Mouse (Mus musculus): ENCODE results near the gene Ppfibp1.

DNA sequence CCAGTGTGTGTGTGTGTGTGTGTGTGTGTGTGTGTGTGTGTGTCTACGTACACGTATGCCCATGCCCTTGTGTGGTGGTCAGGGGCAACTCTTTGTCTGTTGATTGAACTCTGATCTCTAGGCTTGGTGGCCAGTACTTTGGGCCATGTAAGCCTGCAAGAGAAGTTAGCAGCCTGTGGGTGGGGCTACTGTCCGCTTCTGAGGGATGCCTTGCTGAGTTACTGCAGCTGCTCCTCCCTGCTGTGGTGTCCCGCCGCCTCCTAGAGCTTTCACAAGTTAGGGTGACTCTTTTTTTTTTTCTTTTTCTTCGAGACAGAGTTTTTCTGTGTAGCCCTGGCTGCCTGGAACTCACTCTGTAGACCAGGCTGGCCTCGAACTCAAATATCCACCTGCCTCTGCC lies 171.0 kb downstream of the Ppfibp1 start:
- TF ChIP-seq ZKSCAN1 (IDR thresholded peaks at IDR 0.05; ENCODE audit: borderline replicate concordance, low read depth, low read length) (no peak), CTCF (conservative IDR thresholded peaks at IDR 0.05 in 1 of 2, IDR thresholded peaks at IDR 0.05 in 1 of 2; ENCODE audit: low read depth in 2 of 2, low read length in 2 of 2) (no peak), POLR2A (IDR thresholded peaks at IDR 0.05; ENCODE audit: low read depth, low read length) (no peak), MAZ (IDR thresholded peaks at IDR 0.05; ENCODE audit: low read depth, low read length) (no peak), ZMIZ1 (IDR thresholded peaks at IDR 0.05; ENCODE audit: low read depth, low read length) (no peak), ELF1 (IDR thresholded peaks at IDR 0.05; ENCODE audit: low read depth, low read length) (no peak), BHLHE40 (IDR thresholded peaks at IDR 0.05; ENCODE audit: low read depth, low read length) (no peak), NELFE (IDR thresholded peaks at IDR 0.05; ENCODE audit: low read depth, low read length) (no peak), TCF12 (IDR thresholded peaks at IDR 0.05; ENCODE audit: low read depth, low read length) (no peak), RCOR1 (conservative IDR thresholded peaks at IDR 0.05; ENCODE audit: low read depth, low read length) (no peak), ETS1 (conservative IDR thresholded peaks at IDR 0.05; ENCODE audit: low read depth, low read length) (no peak), MYC (IDR thresholded peaks at IDR 0.05; ENCODE audit: low read depth, low read length) (no peak)
